In the genomic region with DNA sequence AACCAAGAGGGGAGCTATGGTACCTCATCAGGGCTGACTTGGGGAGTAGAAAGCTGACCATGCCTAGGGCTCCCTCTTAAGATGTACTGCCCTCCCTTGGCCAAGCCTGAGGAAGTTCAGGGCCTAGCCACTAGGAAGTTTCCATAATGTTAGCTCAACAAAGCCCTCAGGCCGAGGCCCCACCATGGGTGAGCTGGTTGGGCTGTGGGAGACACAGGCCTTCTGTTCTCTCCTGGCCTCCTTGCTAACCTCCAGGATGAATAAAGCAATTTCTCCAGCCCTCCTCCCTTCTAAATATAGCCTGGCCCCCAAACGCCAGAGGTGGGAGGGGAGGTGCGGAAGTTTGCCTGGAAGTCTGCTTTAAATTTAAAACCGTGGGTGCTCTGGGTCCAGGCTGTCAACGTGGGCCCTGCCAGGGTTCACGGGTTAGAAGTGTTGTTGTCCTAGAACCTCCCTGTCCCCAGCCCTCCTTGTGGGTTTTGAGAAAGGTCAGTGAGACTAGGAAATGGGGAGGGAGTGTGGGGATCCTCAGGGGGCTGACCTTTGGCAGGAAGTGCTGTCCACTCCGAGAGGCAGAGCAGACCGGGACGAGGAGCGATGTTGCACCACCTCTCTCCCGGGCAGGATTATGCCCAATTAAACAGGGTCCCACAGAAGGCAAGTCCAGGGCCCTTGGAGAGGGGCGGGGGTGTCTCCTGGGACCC, we compare ENCODE assay signal across 9 mouse cellular contexts. TPM values are rescaled to one million over a fixed set of nuclear protein-coding genes. Genes with fewer than 3 reads are reported as not detected.
DNase-seq lines count a peak whose midpoint lies in the region; ATAC-seq and TF ChIP-seq lines count a peak whose summit lies in the region.
"Had no signal": no experiment of that assay in that cellular context is flagged by ENCODE, and none has a peak within 500 bp of the region (broad histone marks: within the 10 kb centered on the region; RNA-seq: fewer than 3 reads in every experiment).

No protein-coding gene starts in this region.

- H3K4me3 ChIP-seq in forebrain, embryonic 13.5 days, result peak overlapping the region; percentile 35
- no peak overlapping the region for H3K4me3 ChIP-seq in kidney, adult 2 months (ENCODE audit: insufficient read depth, low read depth, low read length)
- H3K4me3 ChIP-seq in midbrain, embryonic 13.5 days (replicated peaks), result peak overlapping the region; percentile 28

- no peak for TF ChIP-seq CTCF in kidney, adult 2 months (conservative IDR thresholded peaks at IDR 0.05; ENCODE audit: insufficient read depth, insufficient read length, low read depth, low read length)

- ATAC-seq in forebrain, embryonic 13.5 days, result no peak
- no peak for ATAC-seq in midbrain, embryonic 13.5 days
- no peak for ATAC-seq in CD4-positive, CD25-positive, alpha-beta regulatory T cell, adult 4 months

- WGBS in forebrain, embryonic 13.5 days, result 22% methylated on average over 12 of the region's 12 CpGs
- 34% methylated on average over 12 of the region's 12 CpGs for WGBS in kidney, adult 2 months
- WGBS in midbrain, embryonic 13.5 days, result 27% methylated on average over 12 of the region's 12 CpGs

- no peak for TF ChIP-seq POLR2A in kidney, adult 2 months (IDR thresholded peaks at IDR 0.05; ENCODE audit: low read depth, low read length)

- peak; percentile 56 for DNase-seq in adrenal gland, postnatal 14 days
- no peak for DNase-seq in adrenal gland, postnatal 4 days (ENCODE audit: low spot score in 2 of 2)
- peak; percentile 67 for DNase-seq in kidney, adult 2 months
- DNase-seq in cerebellum, adult 8-10 months, result no peak
- DNase-seq in B cell, adult 2 months, result no peak

- H3K27me3 ChIP-seq in forebrain, embryonic 13.5 days, result peaks cover 7% of the 10 kb centered on the region
- H3K27me3 ChIP-seq in kidney, adult 2 months (replicated peaks; ENCODE audit: control insufficient read depth, insufficient read depth, low read length), result no peaks in the 10 kb centered on the region
- peaks cover 22% of the 10 kb centered on the region for H3K27me3 ChIP-seq in midbrain, embryonic 13.5 days

- H3K9me3 ChIP-seq in forebrain, embryonic 13.5 days (replicated peaks), result no peaks in the 10 kb centered on the region
- no peaks in the 10 kb centered on the region for H3K9me3 ChIP-seq in midbrain, embryonic 13.5 days

- peak overlapping the region; percentile 54 for H3K4me2 ChIP-seq in forebrain, embryonic 13.5 days
- peak overlapping the region; percentile 46 for H3K4me2 ChIP-seq in midbrain, embryonic 13.5 days (replicated peaks)

- H3K36me3 ChIP-seq in forebrain, embryonic 13.5 days (ENCODE audit: poor library complexity, severe bottlenecking), result no peaks in the 10 kb centered on the region
- H3K36me3 ChIP-seq in kidney, adult 2 months (ENCODE audit: control insufficient read depth, insufficient read depth, low read length), result no peaks in the 10 kb centered on the region
- no peaks in the 10 kb centered on the region for H3K36me3 ChIP-seq in midbrain, embryonic 13.5 days

- H3K9ac ChIP-seq in forebrain, embryonic 13.5 days, result peak overlapping the region; percentile 55
- 0 out of 2 replicates have a peak overlapping the region, but pooled peaks have one; percentile 24 for H3K9ac ChIP-seq in midbrain, embryonic 13.5 days (replicated peaks)

- peaks cover 35% of the 10 kb centered on the region for H3K4me1 ChIP-seq in forebrain, embryonic 13.5 days
- no peaks in the 10 kb centered on the region for H3K4me1 ChIP-seq in kidney, adult 2 months (ENCODE audit: control insufficient read depth, insufficient read depth, low read length)
- peaks cover 32% of the 10 kb centered on the region for H3K4me1 ChIP-seq in midbrain, embryonic 13.5 days (replicated peaks)

- no peak overlapping the region for H3K27ac ChIP-seq in forebrain, embryonic 13.5 days
- H3K27ac ChIP-seq in kidney, adult 2 months (ENCODE audit: insufficient read depth, low read depth, low read length), result peak overlapping the region; percentile 27
- H3K27ac ChIP-seq in midbrain, embryonic 13.5 days, result no peak overlapping the region

RNA-seq across cellular contexts. Expression of a gene that starts 4.1 kb away (rescaled TPM):
- 4.6 and 5.2 TPM in 2 replicates for total RNA-seq in adrenal gland, postnatal 14 days (2021)
- total RNA-seq in adrenal gland, postnatal 4 days (2021), result 10 to 100 TPM in 1 of 2 experiments, 1 to 10 TPM in 1; 9.6 to 10.4 TPM
- 1.2 and 2.3 TPM in 2 replicates for polyA plus RNA-seq in forebrain, embryonic 13.5 days (2015; fragmentation: Nextera tagmentation; extraction: Ambion mirVana)
- polyA plus RNA-seq in kidney, adult 2 months (2012; rRNA removed), result 42.9 and 50.5 TPM in 2 replicates
- 2.0 and 2.4 TPM in 2 replicates for polyA plus RNA-seq in midbrain, embryonic 13.5 days (2015; fragmentation: Nextera tagmentation; extraction: Ambion mirVana)
- not detected for polyA plus RNA-seq in CD4-positive, CD25-positive, alpha-beta regulatory T cell, adult 4 months (2017; shearing (Covaris generic))

RNA-seq across cellular contexts. Expression of a gene that starts 6.1 kb away (rescaled TPM):
- 0.56 and 0.79 TPM in 2 replicates for total RNA-seq in adrenal gland, postnatal 14 days (2021)
- total RNA-seq in adrenal gland, postnatal 4 days (2021), result 1 to 10 TPM; 1.1 to 3.0 TPM
- polyA plus RNA-seq in forebrain, embryonic 13.5 days (2015; fragmentation: Nextera tagmentation; extraction: Ambion mirVana), result 0.35 and 1.0 TPM in 2 replicates
- 0.13 and 0.15 TPM in 2 replicates for polyA plus RNA-seq in kidney, adult 2 months (2012; rRNA removed)
- polyA plus RNA-seq in midbrain, embryonic 13.5 days (2015; fragmentation: Nextera tagmentation; extraction: Ambion mirVana), result 0.32 TPM in 1 of 2 replicates, not detected in the other
- not detected for polyA plus RNA-seq in CD4-positive, CD25-positive, alpha-beta regulatory T cell, adult 4 months (2017; shearing (Covaris generic))
- polyA plus RNA-seq: C2C12 had no signal

RNA-seq across cellular contexts. Expression of a gene that starts 29.5 kb away (rescaled TPM):
- total RNA-seq in adrenal gland, postnatal 14 days (2021), result 14.0 and 14.4 TPM in 2 replicates
- total RNA-seq in adrenal gland, postnatal 4 days (2021), result 10 to 100 TPM; 17.6 to 25.8 TPM
- polyA plus RNA-seq in forebrain, embryonic 13.5 days (2015; fragmentation: Nextera tagmentation; extraction: Ambion mirVana), result 0.60 and 1.2 TPM in 2 replicates
- polyA plus RNA-seq in kidney, adult 2 months (2012; rRNA removed), result 48.5 and 56.2 TPM in 2 replicates
- polyA plus RNA-seq in midbrain, embryonic 13.5 days (2015; fragmentation: Nextera tagmentation; extraction: Ambion mirVana), result 0.28 and 1.3 TPM in 2 replicates
- polyA plus RNA-seq in CD4-positive, CD25-positive, alpha-beta regulatory T cell, adult 4 months (2017; shearing (Covaris generic)), result not detected

RNA-seq across cellular contexts. Expression of a gene that starts 35.2 kb away (rescaled TPM):
- total RNA-seq in adrenal gland, postnatal 14 days (2021), result 133 and 149 TPM in 2 replicates
- total RNA-seq in adrenal gland, postnatal 4 days (2021), result 100 to 1,000 TPM; 127 to 134 TPM
- 25.1 and 34.0 TPM in 2 replicates for polyA plus RNA-seq in forebrain, embryonic 13.5 days (2015; fragmentation: Nextera tagmentation; extraction: Ambion mirVana)
- 164 and 208 TPM in 2 replicates for polyA plus RNA-seq in kidney, adult 2 months (2012; rRNA removed)
- polyA plus RNA-seq in midbrain, embryonic 13.5 days (2015; fragmentation: Nextera tagmentation; extraction: Ambion mirVana), result 37.7 and 39.8 TPM in 2 replicates
- polyA plus RNA-seq in CD4-positive, CD25-positive, alpha-beta regulatory T cell, adult 4 months (2017; shearing (Covaris generic)), result under 1 TPM; 0.32 to 0.43 TPM

Comparison
In these comparisons a context has a peak if more than half of its experiments do, and no peak if none do; other contexts are left out.
1. DNase-seq: peak in adrenal gland, postnatal 14 days (single experiment) and kidney, adult 2 months (single experiment); none in adrenal gland, postnatal 4 days (0 of 2), cerebellum, adult 8-10 months (single experiment) and B cell, adult 2 months (0 of 2).
2. RNA of a gene that starts 4.1 kb away (polyA plus RNA-seq): 42.9 to 50.5 TPM in kidney, adult 2 months; 1.2 to 2.3 TPM in forebrain, embryonic 13.5 days, 2.0 to 2.4 TPM in midbrain, embryonic 13.5 days and not detected in CD4-positive, CD25-positive, alpha-beta regulatory T cell, adult 4 months; every median in the first group is over 10 times any median in the second.
3. RNA of a gene that starts 29.5 kb away (polyA plus RNA-seq): 48.5 to 56.2 TPM in kidney, adult 2 months; 0.60 to 1.2 TPM in forebrain, embryonic 13.5 days, 0.28 to 1.3 TPM in midbrain, embryonic 13.5 days and not detected in CD4-positive, CD25-positive, alpha-beta regulatory T cell, adult 4 months; every median in the first group is over 10 times any median in the second.